Mouse (Mus musculus) right cerebral cortex, postnatal 25 days (tissue): ENCODE data around the gene Mcmbp.

ENCODE experiments used
- DNase-seq: peaks from one replicate; pipeline ENCODE4 v3.0.0; 2022

Gene Mcmbp

GRCm38 (mm10) chr7:128740334-128740733, at the start of gene Mcmbp:
Mcmbp (minus strand) TSS chr7:128740495.
- peak; percentile 96 for DNase-seq

- no peak for DNase-seq
Measured at GRCm38 (mm10) chr7:128790045-128790444, 49.8 kb upstream of the Mcmbp start.

GRCm38 (mm10) chr7:128781846-128782245, 41.6 kb upstream of the Mcmbp start:
- no peak for DNase-seq

- peak; percentile 43 for DNase-seq
Measured at GRCm38 (mm10) chr7:128779305-128779704, 39.0 kb upstream of the Mcmbp start.

GRCm38 (mm10) chr7:128777201-128777600, 36.9 kb upstream of the Mcmbp start:
- DNase-seq = no peak

GRCm38 (mm10) chr7:128766696-128767095, 26.4 kb upstream of the Mcmbp start:
- DNase-seq = no peak

GRCm38 (mm10) chr7:128758948-128759347, 18.7 kb upstream of the Mcmbp start:
- no peak for DNase-seq

GRCm38 (mm10) chr7:128755396-128755795, 15.1 kb upstream of the Mcmbp start:
- no peak for DNase-seq

GRCm38 (mm10) chr7:128752012-128752411, 11.7 kb upstream of the Mcmbp start:
- no peak for DNase-seq

GRCm38 (mm10) chr7:128750296-128750695, 10.0 kb upstream of the Mcmbp start:
- no peak for DNase-seq

GRCm38 (mm10) chr7:128748758-128749157, 8.5 kb upstream of the Mcmbp start:
- no peak for DNase-seq

- no peak for DNase-seq
Measured at GRCm38 (mm10) chr7:128746151-128746550, 5.9 kb upstream of the Mcmbp start.

- peak; percentile 98 for DNase-seq
Measured at GRCm38 (mm10) chr7:128744684-128745485, 4.6 kb upstream of the Mcmbp start, which contains the start of gene Sec23ip. Sec23ip (plus strand) TSS chr7:128744943.

- DNase-seq = no peak
Measured at GRCm38 (mm10) chr7:128743898-128744297, 3.6 kb upstream of the Mcmbp start.

- no peak for DNase-seq
Measured at GRCm38 (mm10) chr7:128739462-128740277, 625 bp downstream of the Mcmbp start.

- no peak for DNase-seq
Measured at GRCm38 (mm10) chr7:128739116-128739461, 1.2 kb downstream of the Mcmbp start.

- no peak for DNase-seq
Measured at GRCm38 (mm10) chr7:128738041-128738440, 2.3 kb downstream of the Mcmbp start.

- DNase-seq = no peak
Measured at GRCm38 (mm10) chr7:128731585-128731984, 8.7 kb downstream of the Mcmbp start.

GRCm38 (mm10) chr7:128728738-128729137, 11.6 kb downstream of the Mcmbp start:
- no peak for DNase-seq

GRCm38 (mm10) chr7:128727701-128728100, 12.6 kb downstream of the Mcmbp start:
- DNase-seq = no peak

- DNase-seq = no peak
Measured at GRCm38 (mm10) chr7:128726999-128727398, 13.3 kb downstream of the Mcmbp start.

- no peak for DNase-seq
Measured at GRCm38 (mm10) chr7:128725189-128725588, 15.1 kb downstream of the Mcmbp start.

- peak; percentile 74 for DNase-seq
Measured at GRCm38 (mm10) chr7:128724761-128725160, 15.5 kb downstream of the Mcmbp start.

- DNase-seq = no peak
Measured at GRCm38 (mm10) chr7:128717991-128718390, 22.3 kb downstream of the Mcmbp start.
